Mouse (Mus musculus): Measurements from ENCODE around the gene Dip2c. TPM values are rescaled to one million over a fixed set of nuclear protein-coding genes. Genes with fewer than 3 reads are reported as not detected.

Gene Dip2c
- total and polyA plus RNA-seq, 2 experiments from 2014 or later = 8.8 to 67.4 TPM

- H3K4me2 ChIP-seq (ENCODE audit: low read depth) = no peak overlapping the region
- no peak for ATAC-seq
- H3K27ac ChIP-seq (ENCODE audit: low read depth, low read length) = no peak overlapping the region
- no peak for DNase-seq
- H3K4me3 ChIP-seq (ENCODE audit: low read depth, low read length) = no peak overlapping the region
- WGBS = 90% methylated on average over 16 of the region's 16 CpGs
- H3K9ac ChIP-seq = no peak overlapping the region
- H3K9me3 ChIP-seq (ENCODE audit: low read length) = no peaks in the 10 kb centered on the region
- no peak for TF ChIP-seq CTCF (IDR thresholded peaks at IDR 0.05; ENCODE audit: low read depth)
- no peaks in the 10 kb centered on the region for H3K4me1 ChIP-seq (ENCODE audit: insufficient read depth)
- peaks cover 65% of the 10 kb centered on the region for H3K36me3 ChIP-seq (ENCODE audit: insufficient read depth)
- H3K27me3 ChIP-seq (ENCODE audit: insufficient read depth, low read length) = no peaks in the 10 kb centered on the region
Observed at GRCm38 (mm10) chr13:9689366-9689765, 413.0 kb downstream of the Dip2c start.

DNA sequence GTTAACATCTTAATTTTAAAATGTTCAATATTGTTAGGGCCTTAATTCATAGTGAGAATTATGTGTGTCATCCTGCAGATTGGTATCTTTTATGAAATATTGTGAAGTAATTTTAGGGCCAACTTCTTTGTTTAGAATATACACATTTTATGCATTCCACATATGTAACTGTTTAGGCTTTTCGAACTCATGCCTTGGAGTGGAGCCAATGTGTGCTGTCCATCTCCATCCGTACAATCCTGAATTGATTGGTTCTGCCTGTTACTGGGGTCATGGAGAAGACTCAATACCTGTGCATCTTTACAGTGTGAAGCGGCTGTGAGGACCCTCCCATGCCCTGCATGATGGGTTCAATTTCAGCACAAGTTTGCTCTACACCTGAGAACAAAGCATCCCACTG, 416.5 kb downstream of the Dip2c start:
- DNase-seq (no peak), ATAC-seq (no peak)
- no peaks in the 10 kb centered on the region for H3K27me3 ChIP-seq (ENCODE audit: insufficient read depth, low read length)
- H3K9me3 ChIP-seq (ENCODE audit: low read length) = no peaks in the 10 kb centered on the region
- no peak overlapping the region for H3K4me3 ChIP-seq (ENCODE audit: low read depth, low read length)
- 86% methylated on average over 3 of the region's 3 CpGs for WGBS
- H3K4me1 ChIP-seq (ENCODE audit: insufficient read depth) = no peaks in the 10 kb centered on the region
- H3K27ac ChIP-seq (ENCODE audit: low read depth, low read length) = no peak overlapping the region
- H3K36me3 ChIP-seq (ENCODE audit: insufficient read depth) = peaks cover 75% of the 10 kb centered on the region
- H3K9ac ChIP-seq = no peak overlapping the region
- no peak overlapping the region for H3K4me2 ChIP-seq (ENCODE audit: low read depth)
- no peak for TF ChIP-seq CTCF (IDR thresholded peaks at IDR 0.05; ENCODE audit: low read depth)

- DNase-seq (no peak), ATAC-seq (no peak)
- no peaks in the 10 kb centered on the region for H3K9me3 ChIP-seq (ENCODE audit: low read length)
- H3K9ac ChIP-seq = no peak overlapping the region
- H3K36me3 ChIP-seq (ENCODE audit: insufficient read depth) = peaks cover 61% of the 10 kb centered on the region
- no peak overlapping the region for H3K4me3 ChIP-seq (ENCODE audit: low read depth, low read length)
- no peak overlapping the region for H3K27ac ChIP-seq (ENCODE audit: low read depth, low read length)
- TF ChIP-seq CTCF (IDR thresholded peaks at IDR 0.05; ENCODE audit: low read depth) = no peak
- H3K4me1 ChIP-seq (ENCODE audit: insufficient read depth) = no peaks in the 10 kb centered on the region
- WGBS = 95% methylated on average over 6 of the region's 6 CpGs
- H3K27me3 ChIP-seq (ENCODE audit: insufficient read depth, low read length) = no peaks in the 10 kb centered on the region
- H3K4me2 ChIP-seq (ENCODE audit: low read depth) = no peak overlapping the region
Observed at GRCm38 (mm10) chr13:9694651-9695050, 418.3 kb downstream of the Dip2c start.

GRCm38 (mm10) chr13:9695403-9695802, 419.1 kb downstream of the Dip2c start:
- no peak for TF ChIP-seq CTCF (IDR thresholded peaks at IDR 0.05; ENCODE audit: low read depth)
- WGBS = 93% methylated on average over 4 of the region's 4 CpGs
- DNase-seq = no peak
- Histone ChIP-seq H3K4me3 (ENCODE audit: low read depth, low read length) (no peak overlapping the region), H3K4me1 (ENCODE audit: insufficient read depth) (no peaks in the 10 kb centered on the region), H3K9me3 (ENCODE audit: low read length) (no peaks in the 10 kb centered on the region), H3K36me3 (ENCODE audit: insufficient read depth) (peaks cover 55% of the 10 kb centered on the region), H3K4me2 (ENCODE audit: low read depth) (no peak overlapping the region), H3K27me3 (ENCODE audit: insufficient read depth, low read length) (no peaks in the 10 kb centered on the region), H3K27ac (ENCODE audit: low read depth, low read length) (no peak overlapping the region), H3K9ac (no peak overlapping the region)
- ATAC-seq = no peak

- ATAC-seq (no peak), DNase-seq (no peak)
- no peak overlapping the region for H3K4me2 ChIP-seq (ENCODE audit: low read depth)
- H3K27me3 ChIP-seq (ENCODE audit: insufficient read depth, low read length) = no peaks in the 10 kb centered on the region
- no peak overlapping the region for H3K4me3 ChIP-seq (ENCODE audit: low read depth, low read length)
- H3K9ac ChIP-seq = no peak overlapping the region
- H3K9me3 ChIP-seq (ENCODE audit: low read length) = no peaks in the 10 kb centered on the region
- H3K36me3 ChIP-seq (ENCODE audit: insufficient read depth) = peaks cover 51% of the 10 kb centered on the region
- H3K27ac ChIP-seq (ENCODE audit: low read depth, low read length) = no peak overlapping the region
- no peaks in the 10 kb centered on the region for H3K4me1 ChIP-seq (ENCODE audit: insufficient read depth)
- no peak for TF ChIP-seq CTCF (IDR thresholded peaks at IDR 0.05; ENCODE audit: low read depth)
Observed at GRCm38 (mm10) chr13:9695809-9696208, 419.5 kb downstream of the Dip2c start.

DNA sequence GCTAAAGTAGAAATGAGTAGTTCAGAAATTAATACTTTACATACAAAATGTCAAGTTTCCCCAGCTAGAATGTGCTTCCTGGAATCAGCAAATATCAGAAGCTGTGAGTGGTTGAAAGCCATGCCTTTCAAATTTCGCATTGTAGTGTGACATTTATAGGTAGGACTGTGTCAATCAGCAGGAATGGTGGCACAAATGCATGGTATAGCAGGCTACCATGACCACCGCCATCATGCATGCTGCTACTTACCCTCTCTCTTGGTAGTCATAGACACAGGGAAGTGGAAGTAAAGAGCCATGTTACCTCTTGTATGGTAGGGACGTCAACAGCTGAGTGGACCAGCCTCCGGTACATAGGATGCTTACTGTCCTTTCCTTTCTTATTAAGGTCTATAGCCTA, 421.0 kb downstream of the Dip2c start:
- Histone ChIP-seq H3K9ac (no peak overlapping the region), H3K9me3 (ENCODE audit: low read length) (no peaks in the 10 kb centered on the region), H3K4me1 (ENCODE audit: insufficient read depth) (no peaks in the 10 kb centered on the region), H3K4me3 (ENCODE audit: low read depth, low read length) (no peak overlapping the region), H3K27me3 (ENCODE audit: insufficient read depth, low read length) (no peaks in the 10 kb centered on the region), H3K27ac (ENCODE audit: low read depth, low read length) (no peak overlapping the region), H3K4me2 (ENCODE audit: low read depth) (no peak overlapping the region), H3K36me3 (ENCODE audit: insufficient read depth) (peaks cover 43% of the 10 kb centered on the region)
- no peak for TF ChIP-seq CTCF (IDR thresholded peaks at IDR 0.05; ENCODE audit: low read depth)
- ATAC-seq = no peak
- 96% methylated on average over 4 of the region's 4 CpGs for WGBS
- no peak for DNase-seq

GRCm38 (mm10) chr13:9702615-9703235, 426.4 kb downstream of the Dip2c start:
- DNase-seq (no peak), ATAC-seq (no peak)
- TF ChIP-seq CTCF (IDR thresholded peaks at IDR 0.05; ENCODE audit: low read depth) = no peak
- Histone ChIP-seq H3K27ac (ENCODE audit: low read depth, low read length) (no peak overlapping the region), H3K27me3 (ENCODE audit: insufficient read depth, low read length) (no peaks in the 10 kb centered on the region), H3K4me1 (ENCODE audit: insufficient read depth) (no peaks in the 10 kb centered on the region), H3K36me3 (ENCODE audit: insufficient read depth) (peaks cover 5% of the 10 kb centered on the region; the same call in 1 of the 2 replicates), H3K4me2 (ENCODE audit: low read depth) (no peak overlapping the region), H3K9ac (no peak overlapping the region), H3K4me3 (ENCODE audit: low read depth, low read length) (no peak overlapping the region), H3K9me3 (ENCODE audit: low read length) (no peaks in the 10 kb centered on the region)
- 85% methylated on average over 12 of the region's 12 CpGs for WGBS

Measured in forebrain, postnatal 0 days (tissue).